Mouse (Mus musculus): ENCODE measurements around the gene Stom. TPM values are rescaled to one million over a fixed set of nuclear protein-coding genes. Genes with fewer than 3 reads are reported as not detected.

Stom gene
- polyA plus RNA-seq, 1 experiment from 2014 or later = 29.7 TPM

DNA sequence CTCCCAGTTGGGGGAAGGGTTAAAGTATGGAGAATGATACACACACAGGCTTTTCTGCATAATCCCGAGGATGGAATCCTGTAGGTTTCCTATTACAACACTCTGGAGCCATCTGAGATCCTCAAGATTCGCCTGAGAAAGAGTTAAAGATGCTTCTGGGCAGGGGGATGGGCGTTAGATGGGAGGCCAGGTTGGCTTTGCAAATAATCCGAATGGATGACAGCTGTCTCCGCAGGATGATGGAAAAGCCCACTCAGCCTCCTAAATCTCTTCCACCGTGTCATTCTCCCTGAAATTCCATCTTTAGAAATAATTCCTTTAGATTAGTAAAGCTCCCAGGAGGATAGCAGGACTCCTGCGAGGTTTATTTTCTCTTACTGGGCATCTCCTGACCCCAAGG, 1.2 kb downstream of the Stom start:
- 12% methylated on average over 7 of the region's 7 CpGs for whole genome bisulfite sequencing
- Histone ChIP-seq H3K27ac (no peak overlapping the region), H3K9me3 (replicated peaks; ENCODE audit: low read length) (no peaks in the 10 kb centered on the region), H3K4me1 (replicated peaks; ENCODE audit: insufficient read depth, low read length) (0 out of 2 replicates have a peak, but pooled peaks cover 6% of the 10 kb centered on the region), H3K4me3 (replicated peaks; ENCODE audit: low read depth, low read length) (peak overlapping the region; percentile 74), H3K9ac (ENCODE audit: low read depth, low read length) (peak overlapping the region; percentile 68), H3K27me3 (ENCODE audit: insufficient read depth, low read length) (no peaks in the 10 kb centered on the region), H3K36me3 (ENCODE audit: insufficient read depth, low read length) (no peaks in the 10 kb centered on the region), H3K4me2 (ENCODE audit: low read length) (peak overlapping the region; percentile 99)
- TF ChIP-seq CTCF (IDR thresholded peaks at IDR 0.05; ENCODE audit: low read depth) = no peak
- ATAC-seq (replicated peaks; ENCODE audit: low FRiP score, low read depth) = no peak
- no peak for DNase-seq (ENCODE audit: low spot score)

DNA sequence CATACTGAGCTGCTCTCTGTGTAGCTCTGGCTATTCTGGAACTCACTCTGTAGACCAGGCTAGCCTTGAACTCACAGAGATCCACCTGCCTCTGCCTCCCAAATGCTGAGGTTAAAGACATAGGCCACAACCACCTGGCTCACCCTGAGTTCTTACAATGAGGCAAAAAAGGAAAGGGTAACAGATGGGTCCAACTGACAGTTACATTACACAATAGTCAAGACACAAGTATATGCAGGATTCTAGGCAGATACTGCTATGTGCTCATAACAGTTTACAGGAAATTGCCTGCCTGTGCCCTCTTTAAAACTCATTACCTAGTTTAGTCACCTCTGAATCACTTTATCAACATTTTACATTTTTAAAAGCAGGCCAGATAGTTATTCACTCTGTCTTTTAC, 3.1 kb downstream of the Stom start:
- no peak for ATAC-seq (replicated peaks; ENCODE audit: low FRiP score, low read depth)
- H3K4me3 ChIP-seq (replicated peaks; ENCODE audit: low read depth, low read length) = no peak overlapping the region
- H3K27me3 ChIP-seq (ENCODE audit: insufficient read depth, low read length) = no peaks in the 10 kb centered on the region
- no peak overlapping the region for H3K27ac ChIP-seq
- no peak overlapping the region for H3K9ac ChIP-seq (ENCODE audit: low read depth, low read length)
- no peak for DNase-seq (ENCODE audit: low spot score)
- no peak for TF ChIP-seq CTCF (IDR thresholded peaks at IDR 0.05; ENCODE audit: low read depth)
- no peaks in the 10 kb centered on the region for H3K36me3 ChIP-seq (ENCODE audit: insufficient read depth, low read length)
- no peak overlapping the region for H3K4me2 ChIP-seq (ENCODE audit: low read length)
- H3K9me3 ChIP-seq (replicated peaks; ENCODE audit: low read length) = no peaks in the 10 kb centered on the region
- 0 out of 2 replicates have a peak, but pooled peaks cover 6% of the 10 kb centered on the region for H3K4me1 ChIP-seq (replicated peaks; ENCODE audit: insufficient read depth, low read length)

- H3K9ac ChIP-seq (ENCODE audit: low read depth, low read length) = no peak overlapping the region
- no peak overlapping the region for H3K27ac ChIP-seq
- DNase-seq (ENCODE audit: low spot score) (no peak), ATAC-seq (replicated peaks; ENCODE audit: low FRiP score, low read depth) (no peak)
- H3K4me2 ChIP-seq (ENCODE audit: low read length) = no peak overlapping the region
- no peak for TF ChIP-seq CTCF (IDR thresholded peaks at IDR 0.05; ENCODE audit: low read depth)
- no peaks in the 10 kb centered on the region for H3K36me3 ChIP-seq (ENCODE audit: insufficient read depth, low read length)
- no peak overlapping the region for H3K4me3 ChIP-seq (replicated peaks; ENCODE audit: low read depth, low read length)
- no peaks in the 10 kb centered on the region for H3K4me1 ChIP-seq (replicated peaks; ENCODE audit: insufficient read depth, low read length)
- WGBS = 70% methylated on average over 2 of the region's 2 CpGs
- H3K9me3 ChIP-seq (replicated peaks; ENCODE audit: low read length) = no peaks in the 10 kb centered on the region
- H3K27me3 ChIP-seq (ENCODE audit: insufficient read depth, low read length) = no peaks in the 10 kb centered on the region
Observed at GRCm38 (mm10) chr2:35331205-35331604, 5.6 kb downstream of the Stom start.

DNA sequence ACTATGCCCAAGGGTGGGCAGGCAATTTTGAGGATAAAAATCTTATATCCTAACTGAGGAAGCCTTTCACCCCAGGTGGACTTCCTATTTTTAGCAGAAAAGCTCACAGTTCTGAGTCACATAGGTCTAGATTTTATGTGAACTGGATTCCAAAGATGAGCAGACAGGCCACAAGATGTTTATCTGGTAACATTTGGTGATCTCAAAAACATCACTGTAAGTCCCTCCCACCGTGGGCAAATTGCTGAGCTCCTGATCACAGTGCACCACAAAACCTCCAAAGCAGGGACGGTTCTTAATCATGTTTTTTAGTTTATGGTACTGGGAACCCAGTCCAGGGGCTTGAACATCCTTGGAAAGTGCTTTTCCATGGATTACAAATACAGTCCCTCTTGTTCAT, 7.7 kb downstream of the Stom start:
- no peak for TF ChIP-seq CTCF (IDR thresholded peaks at IDR 0.05; ENCODE audit: low read depth)
- no peaks in the 10 kb centered on the region for H3K4me1 ChIP-seq (replicated peaks; ENCODE audit: insufficient read depth, low read length)
- no peak overlapping the region for H3K27ac ChIP-seq
- H3K9me3 ChIP-seq (replicated peaks; ENCODE audit: low read length) = no peaks in the 10 kb centered on the region
- 81% methylated on average over 2 of the region's 2 CpGs for WGBS
- DNase-seq (ENCODE audit: low spot score) = no peak
- no peak overlapping the region for H3K4me3 ChIP-seq (replicated peaks; ENCODE audit: low read depth, low read length)
- ATAC-seq (replicated peaks; ENCODE audit: low FRiP score, low read depth) = no peak
- H3K36me3 ChIP-seq (ENCODE audit: insufficient read depth, low read length) = no peaks in the 10 kb centered on the region
- no peaks in the 10 kb centered on the region for H3K27me3 ChIP-seq (ENCODE audit: insufficient read depth, low read length)
- H3K4me2 ChIP-seq (ENCODE audit: low read length) = no peak overlapping the region
- H3K9ac ChIP-seq (ENCODE audit: low read depth, low read length) = no peak overlapping the region

- no peak overlapping the region for H3K9ac ChIP-seq (ENCODE audit: low read depth, low read length)
- ATAC-seq (replicated peaks; ENCODE audit: low FRiP score, low read depth) (no peak), DNase-seq (ENCODE audit: low spot score) (no peak)
- H3K9me3 ChIP-seq (replicated peaks; ENCODE audit: low read length) = no peaks in the 10 kb centered on the region
- no peaks in the 10 kb centered on the region for H3K27me3 ChIP-seq (ENCODE audit: insufficient read depth, low read length)
- H3K4me1 ChIP-seq (replicated peaks; ENCODE audit: insufficient read depth, low read length) = no peaks in the 10 kb centered on the region
- WGBS = 51% methylated on average over 11 of the region's 11 CpGs
- H3K4me2 ChIP-seq (ENCODE audit: low read length) = no peak overlapping the region
- no peak for TF ChIP-seq CTCF (IDR thresholded peaks at IDR 0.05; ENCODE audit: low read depth)
- H3K27ac ChIP-seq = no peak overlapping the region
- H3K36me3 ChIP-seq (ENCODE audit: insufficient read depth, low read length) = no peaks in the 10 kb centered on the region
- H3K4me3 ChIP-seq (replicated peaks; ENCODE audit: low read depth, low read length) = no peak overlapping the region
Observed at GRCm38 (mm10) chr2:35328064-35328792, 8.5 kb downstream of the Stom start.

- no peak overlapping the region for H3K4me3 ChIP-seq (replicated peaks; ENCODE audit: low read depth, low read length)
- 62% methylated on average over 10 of the region's 10 CpGs for WGBS
- TF ChIP-seq CTCF (IDR thresholded peaks at IDR 0.05; ENCODE audit: low read depth) = no peak
- H3K27ac ChIP-seq = 0 out of 2 replicates have a peak overlapping the region, but pooled peaks have one; percentile 36
- H3K27me3 ChIP-seq (ENCODE audit: insufficient read depth, low read length) = no peaks in the 10 kb centered on the region
- no peaks in the 10 kb centered on the region for H3K9me3 ChIP-seq (replicated peaks; ENCODE audit: low read length)
- DNase-seq (ENCODE audit: low spot score) (no peak), ATAC-seq (replicated peaks; ENCODE audit: low FRiP score, low read depth) (no peak)
- H3K36me3 ChIP-seq (ENCODE audit: insufficient read depth, low read length) = no peaks in the 10 kb centered on the region
- H3K4me2 ChIP-seq (ENCODE audit: low read length) = 0 out of 2 replicates have a peak overlapping the region, but pooled peaks have one; percentile 7
- no peak overlapping the region for H3K9ac ChIP-seq (ENCODE audit: low read depth, low read length)
- no peaks in the 10 kb centered on the region for H3K4me1 ChIP-seq (replicated peaks; ENCODE audit: insufficient read depth, low read length)
Observed at GRCm38 (mm10) chr2:35327583-35327982, 9.2 kb downstream of the Stom start.

Measured in kidney, postnatal 0 days (tissue).